Mouse (Mus musculus) adrenal gland, postnatal 4 days (tissue): ENCODE results near the gene Dach1. TPM values are rescaled to one million over a fixed set of nuclear protein-coding genes. Genes with fewer than 3 reads are reported as not detected.

Experiments used
- DNase-seq, 2 experiments: peaks; one replicate each; pipeline ENCODE4 v3.0.0; 2021 to 2022; ENCODE audit warnings: low spot score in 2 of 2, mixed read lengths in 2 of 2
- total RNA-seq, 2 experiments: library from RNA; stranded (reverse); gene quantifications; 2 replicates each; pipeline ENCODE4 v1.2.3; 2021

Dach1 gene
- total RNA-seq, 2 experiments from 2014 or later: 10.9 to 22.0 TPM

DNA sequence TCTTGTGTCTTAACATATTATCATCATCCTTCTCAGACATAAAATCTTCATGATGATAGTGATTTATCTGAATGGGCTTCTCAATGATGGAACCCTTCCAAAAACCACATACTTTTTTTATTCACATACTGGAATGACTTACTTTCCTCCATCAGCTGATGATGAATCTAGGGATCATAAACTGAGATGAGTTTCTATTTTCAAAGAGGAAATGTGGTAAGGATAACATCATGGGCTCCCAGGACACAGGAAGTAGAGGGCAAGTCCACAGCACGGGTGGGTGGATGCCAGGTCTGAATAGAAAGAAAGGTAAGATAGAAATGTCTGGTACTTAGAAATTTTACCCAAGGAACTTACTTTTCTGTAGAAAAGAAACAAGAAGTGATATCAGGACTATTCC is 56.5 kb downstream of the Dach1 start:
- DNase-seq: no peak

- DNase-seq: no peak
These were observed 59.6 kb downstream of the Dach1 start for GRCm38 (mm10) chr14:98109929-98110328.

DNA sequence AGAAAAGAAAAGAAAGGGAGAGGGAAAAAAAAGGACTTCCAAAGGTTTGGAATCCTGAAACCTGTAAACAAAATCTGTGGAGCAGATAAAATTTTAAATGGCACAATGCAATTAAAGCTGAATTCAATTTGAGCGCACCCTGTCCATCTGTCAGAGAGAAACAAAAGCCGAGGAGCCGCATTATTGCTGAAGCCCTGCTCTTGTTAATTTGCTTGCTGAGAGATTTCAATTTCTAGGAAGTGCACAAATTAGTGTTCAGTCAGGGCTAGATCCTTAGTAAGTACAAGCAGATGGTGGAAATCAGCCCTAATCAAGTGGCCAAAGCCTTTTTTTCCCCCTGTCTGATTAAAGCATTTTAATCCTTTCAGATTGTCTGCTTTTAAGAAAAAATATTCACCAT is 60.8 kb downstream of the Dach1 start:
- DNase-seq: no peak

DNA sequence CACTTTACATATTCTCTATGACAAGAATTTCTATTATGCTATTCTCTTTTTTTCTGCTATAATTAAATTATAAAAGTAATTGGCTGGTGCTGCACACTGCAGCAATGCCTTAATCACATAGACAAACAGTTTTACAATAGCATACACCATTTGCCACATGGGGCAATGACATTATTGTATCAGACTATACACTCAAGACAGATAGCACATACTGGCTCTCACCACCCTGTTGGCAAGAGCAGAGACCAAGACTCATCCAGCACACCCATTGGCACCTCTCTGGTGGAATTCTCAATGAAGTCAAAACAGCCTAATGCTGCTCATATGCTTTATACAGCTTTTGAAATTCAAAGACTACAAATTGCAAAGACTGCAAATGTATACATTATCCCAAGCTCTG is 63.4 kb downstream of the Dach1 start:
- no peak for DNase-seq

DNA sequence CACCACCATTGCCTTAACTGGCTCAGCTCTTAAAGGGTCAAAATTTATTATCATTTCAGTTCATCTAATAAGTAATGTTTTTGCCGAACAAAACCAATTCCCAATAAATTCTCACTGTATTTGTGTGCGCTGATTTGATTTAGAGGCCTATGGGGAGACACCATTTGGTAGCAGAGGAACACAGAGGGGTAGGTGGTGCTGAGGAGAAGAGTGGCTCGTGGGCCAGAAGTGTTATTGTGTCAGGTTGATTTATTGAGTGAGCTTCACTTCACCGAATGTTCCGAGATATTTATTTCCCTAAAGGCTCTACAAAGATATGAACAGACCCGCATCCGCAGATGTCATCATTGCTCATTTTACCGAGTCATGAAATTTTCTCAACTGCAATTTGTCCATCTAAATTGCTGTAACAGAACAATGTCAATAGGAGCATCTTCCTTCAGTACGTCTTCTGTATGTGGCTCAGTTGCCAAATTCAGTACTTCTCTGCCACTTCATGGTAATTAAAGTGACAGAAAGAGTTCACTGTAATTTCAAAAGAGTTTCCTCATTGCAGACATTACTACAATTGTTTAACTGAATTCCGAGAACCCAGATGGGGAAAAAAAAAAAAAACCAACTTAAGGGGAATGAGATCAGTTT is 65.1 kb downstream of the Dach1 start:
- no peak for DNase-seq

DNA sequence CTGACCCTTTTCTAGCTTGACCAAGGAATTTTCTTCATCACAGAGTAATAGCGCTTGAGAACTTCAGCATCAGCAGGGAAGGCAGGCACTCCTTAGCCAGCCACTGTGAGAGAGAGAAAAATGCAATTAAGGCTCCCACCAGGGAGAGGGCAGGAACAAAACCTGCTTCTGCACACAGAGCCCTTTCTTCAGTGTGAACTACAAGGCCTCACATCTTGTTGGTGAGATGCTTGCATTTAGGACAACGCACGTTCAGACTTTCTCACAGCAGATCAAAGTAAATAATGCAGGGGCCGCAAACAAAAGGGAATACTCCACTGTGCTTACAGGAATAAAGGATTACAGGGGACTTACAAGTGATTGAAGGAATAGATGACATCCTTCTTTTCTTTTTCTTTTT is 74.3 kb downstream of the Dach1 start:
- DNase-seq: no peak

GRCm38 (mm10) chr14:98089246-98089645 is 80.3 kb downstream of the Dach1 start:
- no peak for DNase-seq

GRCm38 (mm10) chr14:98087355-98087754 is 82.2 kb downstream of the Dach1 start:
- no peak for DNase-seq

DNA sequence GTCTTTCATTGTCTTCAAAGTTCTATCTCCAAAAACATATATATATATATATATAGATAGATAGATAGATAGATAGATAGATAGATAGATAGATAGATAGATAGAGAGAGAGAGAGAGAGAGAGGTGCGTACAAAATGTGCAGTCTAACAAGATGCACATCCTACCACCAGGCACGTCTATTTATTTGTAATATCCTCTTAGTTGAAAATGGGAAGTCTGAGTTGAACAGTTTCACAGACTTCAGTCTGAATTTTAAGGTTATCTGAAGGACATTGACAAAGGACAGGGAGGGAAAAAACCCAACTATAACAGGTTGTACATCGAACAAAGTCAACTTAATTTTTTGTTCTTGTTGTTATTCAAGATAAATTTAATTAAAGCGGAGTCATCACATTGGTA is 82.8 kb downstream of the Dach1 start:
- no peak for DNase-seq

DNA sequence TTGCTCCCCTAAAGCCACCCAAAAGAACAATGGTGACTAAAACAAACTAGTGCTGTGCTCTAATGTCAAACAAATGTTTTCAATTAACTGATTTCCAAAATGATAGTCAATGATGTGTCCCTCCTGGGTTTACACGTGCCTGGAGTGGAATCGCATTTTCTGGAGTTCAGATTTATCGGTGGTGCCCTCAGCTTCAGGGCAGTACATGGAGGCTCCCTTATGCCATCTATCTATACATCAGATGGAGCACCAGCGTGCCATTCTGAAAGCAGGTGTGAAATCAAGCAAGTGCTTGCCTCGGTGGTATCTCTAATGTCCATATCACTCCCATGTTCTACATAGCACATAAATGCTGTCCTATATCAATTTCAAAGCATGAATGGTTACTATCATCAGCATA is 84.4 kb downstream of the Dach1 start:
- DNase-seq: no peak

DNA sequence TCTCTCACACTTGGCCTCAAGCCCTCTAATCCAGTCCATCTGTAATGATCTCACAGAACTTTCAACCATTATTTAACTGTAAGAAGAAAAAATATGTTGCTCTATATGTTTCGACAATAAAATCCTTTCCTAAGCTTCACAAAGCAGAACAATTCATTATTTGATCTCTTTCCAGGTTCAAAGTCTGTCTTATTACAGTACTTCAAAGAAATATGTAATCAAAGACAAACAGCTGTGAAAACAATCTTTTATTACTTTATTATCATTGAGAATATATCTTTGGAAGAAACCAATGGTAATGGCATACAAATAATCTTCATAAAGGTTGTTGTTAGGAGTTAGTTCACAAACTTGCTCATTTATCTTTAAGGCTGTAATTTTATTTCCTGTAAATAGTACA is 84.8 kb downstream of the Dach1 start:
- DNase-seq: no peak

DNA sequence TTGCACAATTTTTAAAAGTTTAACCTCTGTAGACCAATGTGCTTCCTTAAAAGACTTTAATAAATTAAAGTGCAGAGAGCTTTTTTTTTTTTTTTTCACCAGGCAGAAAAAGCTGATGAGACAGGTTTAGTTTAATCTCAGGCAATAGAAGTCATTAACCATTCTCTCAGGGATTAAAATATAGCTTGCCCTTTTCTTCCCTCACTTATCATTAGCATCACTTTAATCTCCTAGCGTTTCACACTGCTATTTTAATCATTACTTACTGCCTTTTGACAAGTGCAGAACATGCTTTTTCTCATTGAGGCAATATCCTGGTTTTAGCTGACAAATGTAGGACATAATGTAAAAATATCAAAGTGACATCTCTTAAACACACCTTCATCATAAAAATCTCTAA is 86.1 kb downstream of the Dach1 start:
- DNase-seq: no peak

GRCm38 (mm10) chr14:98080014-98080413 is 89.6 kb downstream of the Dach1 start:
- no peak for DNase-seq

DNA sequence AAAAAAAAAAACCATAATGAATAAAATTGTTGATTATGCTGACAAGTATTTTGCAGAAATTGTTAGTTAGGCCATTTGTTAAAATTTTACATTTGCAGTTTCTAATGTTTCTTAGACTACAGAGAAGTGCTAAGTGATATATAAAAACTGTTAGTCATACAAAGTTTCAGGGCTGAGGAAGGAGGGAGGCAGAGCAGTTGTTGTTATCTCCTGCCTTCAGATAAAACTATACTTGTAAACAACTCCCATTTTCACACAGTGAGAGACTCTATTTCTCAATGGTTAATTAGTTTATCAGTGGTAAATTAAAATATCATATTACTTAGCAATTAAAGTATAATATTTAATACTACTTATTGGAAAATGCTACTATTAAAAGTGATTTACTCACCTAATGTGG is 91.6 kb downstream of the Dach1 start:
- DNase-seq: no peak

- DNase-seq: no peak
These were observed 96.0 kb downstream of the Dach1 start for GRCm38 (mm10) chr14:98073421-98074080.

DNA sequence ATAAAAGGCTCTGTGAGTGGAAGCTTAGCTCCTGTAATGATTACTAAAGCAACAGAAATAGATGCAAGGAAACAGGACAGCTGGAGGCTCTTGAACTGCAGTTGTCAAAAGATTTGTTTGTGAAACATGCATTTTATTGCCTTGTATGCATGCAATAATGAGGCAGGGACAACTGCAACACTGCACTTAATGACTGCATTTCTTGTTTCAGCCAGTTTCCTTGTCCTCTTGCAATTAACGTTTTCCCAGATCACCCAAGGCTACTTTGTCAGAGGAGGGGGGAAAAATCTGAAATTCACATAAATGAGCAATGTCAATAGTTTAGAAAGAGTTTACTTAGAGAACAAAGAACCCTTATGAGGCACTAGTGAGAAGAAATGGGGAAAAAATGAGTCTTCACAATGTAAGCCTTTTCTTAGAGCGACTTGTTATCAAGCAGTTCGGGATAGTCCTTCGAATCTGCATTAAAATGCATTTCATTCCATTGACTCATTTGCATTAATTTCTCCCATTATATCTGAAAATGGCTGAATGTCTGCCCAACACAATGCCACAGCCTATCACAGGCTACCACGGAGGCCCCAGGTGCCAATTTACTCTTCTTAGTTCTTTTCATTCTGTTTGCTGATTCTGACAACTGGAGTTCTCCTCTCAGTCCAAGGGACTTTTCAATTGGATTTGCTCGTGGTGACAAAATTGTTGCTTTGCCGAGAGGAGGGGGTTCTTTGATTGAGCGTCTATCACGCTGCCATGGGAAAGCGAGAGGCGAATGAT is 96.7 kb downstream of the Dach1 start:
- no peak for DNase-seq

DNA sequence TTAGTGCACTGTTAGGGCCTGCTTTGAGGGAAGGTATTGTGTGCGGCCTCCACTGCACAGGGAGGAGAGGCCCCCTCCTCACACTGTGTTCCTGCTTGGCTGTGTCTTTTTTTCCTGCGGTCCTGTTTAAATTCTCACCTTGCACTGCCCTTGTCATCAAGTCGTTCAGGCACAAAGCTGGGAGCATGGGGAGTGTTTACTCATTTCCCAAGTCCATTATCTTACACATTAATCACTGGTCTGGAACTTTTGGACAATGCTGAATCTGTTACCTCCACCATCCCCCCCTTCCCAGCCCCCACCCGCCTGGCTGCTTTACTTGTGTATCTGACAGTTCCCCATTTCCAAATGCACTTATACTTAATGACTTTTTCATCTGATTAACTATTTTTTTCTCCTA is 97.7 kb downstream of the Dach1 start:
- DNase-seq: no peak

DNA sequence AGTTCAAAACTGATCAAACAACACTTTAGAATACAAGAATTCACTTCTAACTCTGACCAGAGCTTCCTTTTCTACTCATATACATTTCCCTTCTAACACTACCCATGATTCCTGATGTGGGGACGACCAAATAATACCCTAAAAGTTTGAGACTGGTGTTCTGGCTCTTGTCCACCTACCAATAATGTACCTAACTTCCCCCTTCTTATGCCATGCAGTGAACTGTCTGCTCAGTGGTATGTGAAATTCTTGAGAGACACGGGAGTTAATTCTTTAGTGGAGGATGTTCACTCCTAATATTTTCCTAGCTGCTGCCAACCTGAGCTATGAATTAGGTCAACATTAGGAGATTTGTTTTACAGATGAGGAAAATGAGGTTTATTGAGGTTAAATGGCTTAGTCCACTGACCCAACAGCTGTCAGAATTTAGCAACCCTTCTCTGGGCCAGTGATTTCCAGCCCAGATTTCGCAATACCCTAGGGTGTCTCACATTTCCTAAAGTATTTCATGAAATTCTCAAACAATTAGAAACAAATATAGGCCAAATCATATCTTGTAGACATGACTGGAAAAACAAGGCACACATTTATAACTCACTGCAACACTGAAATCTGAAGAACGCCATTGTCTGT is 102.2 kb downstream of the Dach1 start:
- no peak for DNase-seq

DNA sequence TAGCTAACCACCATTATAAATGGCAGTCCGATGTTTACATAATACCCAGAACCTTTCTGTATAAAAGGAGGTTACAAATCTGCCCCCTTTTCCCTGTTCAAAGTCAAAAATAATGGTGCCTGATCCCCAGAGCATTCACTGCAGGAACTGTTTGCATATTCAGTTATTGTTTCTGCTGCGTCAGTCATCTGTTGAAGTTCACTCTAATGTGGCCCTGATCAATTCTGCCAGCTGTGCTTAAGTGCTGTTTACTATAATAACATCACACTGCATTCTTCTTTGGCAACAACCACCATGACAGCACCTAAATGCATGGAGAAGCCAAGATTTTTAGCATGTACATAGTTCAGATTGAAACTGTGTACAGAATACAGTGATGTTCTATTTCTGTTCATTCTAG is 105.4 kb downstream of the Dach1 start:
- DNase-seq: no peak

GRCm38 (mm10) chr14:98049329-98049728 is 120.2 kb downstream of the Dach1 start:
- no peak for DNase-seq

- DNase-seq: no peak
These were observed 121.2 kb downstream of the Dach1 start for GRCm38 (mm10) chr14:98048403-98048802.

DNA sequence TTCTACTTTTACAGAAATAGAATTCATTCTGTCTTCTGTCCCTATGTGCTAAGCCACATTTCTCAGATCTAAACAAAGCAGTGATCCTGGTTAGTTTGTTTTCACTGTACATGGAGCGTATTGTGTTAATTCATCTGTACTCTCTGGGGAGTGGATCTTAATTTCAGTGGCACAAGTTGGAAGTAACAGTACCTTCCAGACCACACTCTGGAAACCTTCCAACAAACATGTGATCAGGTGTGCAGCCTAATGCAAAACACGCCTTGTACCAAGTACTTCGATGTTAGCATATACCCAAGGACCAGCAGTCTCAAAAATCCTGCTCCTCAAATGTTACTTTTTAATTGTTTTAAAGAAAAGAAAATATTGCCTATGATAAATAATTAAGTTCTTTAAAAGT is 121.9 kb downstream of the Dach1 start:
- DNase-seq: no peak
